ENCODE assay signal across 19 mouse cellular contexts in genomic region chr17:5803229-5804012, GRCm38 (mm10). TPM values are rescaled to one million over a fixed set of nuclear protein-coding genes. Genes with fewer than 3 reads are reported as not detected.
A peak's percentile ranks its signal among the peaks of the same experiment; 100 is the strongest.
DNase-seq lines count a peak whose midpoint lies in the region; ATAC-seq and TF ChIP-seq lines count a peak whose summit lies in the region.
"Had no signal": no experiment of that assay in that cellular context is flagged by ENCODE, and none has a peak within 500 bp of the region (broad histone marks: within the 10 kb centered on the region; RNA-seq: fewer than 3 reads in every experiment).

No protein-coding gene starts in this region.

- DNase-seq in liver: peak; percentile 1
- DNase-seq in liver, embryonic 11.5 days (ENCODE audit: low spot score): no peak
- peak; percentile 75 for DNase-seq in CD4-positive helper T cell, adult 2 months (ENCODE audit: low read depth, low spot score)
- DNase-seq in lung, postnatal 0 days (ENCODE audit: low spot score): no peak
- DNase-seq in gastrocnemius, postnatal 25 days: no peak
- DNase-seq: adrenal gland, postnatal 25 days; cerebellum, adult 18-20 months; gastrocnemius, postnatal 10 days; kidney, adult 9 months; kidney, postnatal 25 days; lung, postnatal 14 days; right cerebral cortex, postnatal 4 days had no signal

- no peaks in the 10 kb centered on the region for H3K27me3 ChIP-seq in liver, embryonic 11.5 days (replicated peaks; ENCODE audit: control insufficient read depth, insufficient read depth, low read length)
- no peaks in the 10 kb centered on the region for H3K27me3 ChIP-seq in intestine, postnatal 0 days (replicated peaks; ENCODE audit: control insufficient read depth, insufficient read depth, low read length)
- no peaks in the 10 kb centered on the region for H3K27me3 ChIP-seq in lung, postnatal 0 days (replicated peaks; ENCODE audit: insufficient read depth, low read length)
- H3K27me3 ChIP-seq: forebrain, embryonic 12.5 days; stomach, embryonic 15.5 days had no signal

- TF ChIP-seq CTCF in bone marrow, adult 2 months (IDR thresholded peaks at IDR 0.05; ENCODE audit: control insufficient read depth, insufficient read depth, low read length): no peak
- TF ChIP-seq CTCF in intestine, postnatal 0 days (IDR thresholded peaks at IDR 0.05; ENCODE audit: low read depth): no peak
- no peak for TF ChIP-seq CTCF in lung, postnatal 0 days (IDR thresholded peaks at IDR 0.05)

- H3K27ac ChIP-seq in liver, embryonic 11.5 days (ENCODE audit: low read depth, low read length): no peak overlapping the region
- peak overlapping the region; percentile 74 for H3K27ac ChIP-seq in bone marrow, adult 2 months (ENCODE audit: control insufficient read depth, insufficient read depth, low read depth, low read length, poor library complexity)
- no peak overlapping the region for H3K27ac ChIP-seq in intestine, postnatal 0 days (ENCODE audit: low read depth, low read length)
- no peak overlapping the region for H3K27ac ChIP-seq in lung, postnatal 0 days (ENCODE audit: low read length)
- H3K27ac ChIP-seq: forebrain, embryonic 12.5 days had no signal

- peaks cover 37% of the 10 kb centered on the region for H3K4me1 ChIP-seq in liver, embryonic 11.5 days (replicated peaks; ENCODE audit: control insufficient read depth, insufficient read depth, low read length)
- H3K4me1 ChIP-seq in bone marrow, adult 2 months (ENCODE audit: control insufficient read depth, insufficient read depth, low read length): peaks cover 22% of the 10 kb centered on the region
- peaks cover 17% of the 10 kb centered on the region for H3K4me1 ChIP-seq in intestine, postnatal 0 days (replicated peaks; ENCODE audit: control insufficient read depth, insufficient read depth, low read length)
- H3K4me1 ChIP-seq in lung, postnatal 0 days (ENCODE audit: insufficient read depth, low read depth, low read length): peaks cover 7% of the 10 kb centered on the region; the same call in 1 of the 2 replicates
- H3K4me1 ChIP-seq: forebrain, embryonic 12.5 days had no signal

- H3K9ac ChIP-seq in liver, embryonic 11.5 days (ENCODE audit: low read depth, low read length): no peak overlapping the region
- H3K9ac ChIP-seq in intestine, postnatal 0 days (ENCODE audit: low read depth, low read length): no peak overlapping the region
- H3K9ac ChIP-seq in lung, postnatal 0 days (replicated peaks; ENCODE audit: low read depth): no peak overlapping the region
- H3K9ac ChIP-seq: forebrain, embryonic 12.5 days; stomach, embryonic 15.5 days had no signal

- H3K4me3 ChIP-seq in liver, embryonic 11.5 days (ENCODE audit: low read depth, low read length): no peak overlapping the region
- H3K4me3 ChIP-seq in bone marrow, adult 2 months (replicated peaks; ENCODE audit: control insufficient read depth, low read depth, low read length): no peak overlapping the region
- no peak overlapping the region for H3K4me3 ChIP-seq in intestine, postnatal 0 days (ENCODE audit: low read depth, low read length)
- H3K4me3 ChIP-seq in lung, postnatal 0 days (ENCODE audit: low read depth, low read length): no peak overlapping the region
- H3K4me3 ChIP-seq: forebrain, embryonic 12.5 days; stomach, embryonic 15.5 days had no signal

- TF ChIP-seq EP300 in lung, postnatal 0 days (IDR thresholded peaks at IDR 0.05): no peak

- 82% methylated on average over 10 of the region's 10 CpGs for WGBS in liver, embryonic 11.5 days
- 50% methylated on average over 10 of the region's 10 CpGs for WGBS in bone marrow, adult 2 months
- WGBS in intestine, postnatal 0 days: 88% methylated on average over 10 of the region's 10 CpGs
- WGBS in lung, postnatal 0 days: 90% methylated on average over 10 of the region's 10 CpGs

- no peak overlapping the region for H3K4me2 ChIP-seq in liver, embryonic 11.5 days
- no peak overlapping the region for H3K4me2 ChIP-seq in intestine, postnatal 0 days (replicated peaks; ENCODE audit: low read depth)
- H3K4me2 ChIP-seq in lung, postnatal 0 days (replicated peaks; ENCODE audit: low read depth, low read length): no peak overlapping the region
- H3K4me2 ChIP-seq: forebrain, embryonic 12.5 days; stomach, embryonic 15.5 days had no signal

- no peak for TF ChIP-seq POLR2A in bone marrow, adult 2 months (IDR thresholded peaks at IDR 0.05; ENCODE audit: borderline replicate concordance, control insufficient read depth, low read depth, low read length)

- no peaks in the 10 kb centered on the region for H3K9me3 ChIP-seq in liver, embryonic 11.5 days (ENCODE audit: control insufficient read depth, low read length)
- H3K9me3 ChIP-seq in intestine, postnatal 0 days (ENCODE audit: control insufficient read depth): no peaks in the 10 kb centered on the region
- H3K9me3 ChIP-seq in lung, postnatal 0 days (ENCODE audit: low read length): no peaks in the 10 kb centered on the region
- H3K9me3 ChIP-seq: forebrain, embryonic 12.5 days; G1E; stomach, embryonic 15.5 days had no signal

- no peak for ATAC-seq in liver, embryonic 11.5 days (replicated peaks; ENCODE audit: low FRiP score)
- peak; percentile 57 for ATAC-seq in neutrophil, adult 5-6 weeks (ENCODE audit: extremely low read depth, insufficient number of reproducible peaks, low FRiP score, poor library complexity, severe bottlenecking)
- ATAC-seq in intestine, postnatal 0 days: no peak
- ATAC-seq in lung, postnatal 0 days: no peak
- ATAC-seq: midbrain, embryonic 16.5 days had no signal

- no peaks in the 10 kb centered on the region for H3K36me3 ChIP-seq in liver, embryonic 11.5 days (ENCODE audit: control insufficient read depth, insufficient read depth, low read length)
- no peaks in the 10 kb centered on the region for H3K36me3 ChIP-seq in intestine, postnatal 0 days (ENCODE audit: control insufficient read depth, insufficient read depth)
- H3K36me3 ChIP-seq in lung, postnatal 0 days (ENCODE audit: insufficient read depth, low read length): no peaks in the 10 kb centered on the region
- H3K36me3 ChIP-seq: forebrain, embryonic 12.5 days; stomach, embryonic 15.5 days had no signal

RNA-seq across cellular contexts. Expression of gene Snx9, which starts 37.7 kb away (rescaled TPM):
- polyA plus RNA-seq in liver, embryonic 11.5 days (2014; fragmentation: Nextera tagmentation; extraction: Ambion mirVana): 31.2 and 35.4 TPM in 2 replicates
- 7.9 and 16.6 TPM in 2 replicates for polyA plus RNA-seq in bone marrow, adult 2 months (2011; ENCODE audit: insufficient read depth, insufficient read length, low replicate concordance, missing spikeins)
- 60.4 and 73.9 TPM in 2 replicates for total RNA-seq in neutrophil, adult 5-6 weeks (2017)
- 91.4 and 95.4 TPM in 2 replicates for polyA plus RNA-seq in intestine, postnatal 0 days (2015; fragmentation: Nextera tagmentation; extraction: Ambion mirVana)
- polyA plus RNA-seq in lung, postnatal 0 days (2015; fragmentation: Nextera tagmentation; extraction: Ambion mirVana): 26.3 and 26.9 TPM in 2 replicates
- total RNA-seq in gastrocnemius, postnatal 25 days (2021): 10 to 100 TPM; 21.5 to 22.4 TPM

Comparison
In these comparisons a context has a peak if more than half of its experiments do, and no peak if none do; other contexts are left out.
1. DNase-seq: peak in liver (single experiment) and CD4-positive helper T cell, adult 2 months (single experiment); none in liver, embryonic 11.5 days (single experiment), lung, postnatal 0 days (single experiment) and gastrocnemius, postnatal 25 days (single experiment).